Mouse (Mus musculus): ENCODE results near the gene Mepce. TPM values are rescaled to one million over a fixed set of nuclear protein-coding genes. Genes with fewer than 3 reads are reported as not detected.

The Mepce gene
- total and polyA plus RNA-seq, 3 experiments: 58.7 to 74.2 TPM; not detected in 1

GRCm38 (mm10) chr5:137764609-137765340 is 22.7 kb downstream of the Mepce start:
- H3K36me3 ChIP-seq (ENCODE audit: control insufficient read depth in 1 of 2, insufficient read depth in 2 of 2, low read length in 2 of 2): no peaks in the 10 kb centered on the region; a peak in 1 of 4 replicates
- DNase-seq (ENCODE audit: low read depth, low spot score): no peak

GRCm38 (mm10) chr5:137759971-137760412 is 27.5 kb downstream of the Mepce start:
- peak; percentile 92 for DNase-seq (ENCODE audit: low read depth, low spot score)
- Histone ChIP-seq H3K4me3 (ENCODE audit: control insufficient read depth in 1 of 2, insufficient read depth in 1 of 2, low read depth in 2 of 2, low read length in 2 of 2) (no peak overlapping the region), H3K4me1 (ENCODE audit: control insufficient read depth in 1 of 2, insufficient read depth in 2 of 2, low read length in 2 of 2) (no peaks in the 10 kb centered on the region), H3K36me3 (ENCODE audit: control insufficient read depth in 1 of 2, insufficient read depth in 2 of 2, low read length in 2 of 2) (no peaks in the 10 kb centered on the region; a peak in 2 of 4 replicates), H3K27ac (ENCODE audit: control insufficient read depth, low read depth, low read length) (no peak overlapping the region), H3K9ac (ENCODE audit: control insufficient read depth, low read depth, low read length, poor library complexity, severe bottlenecking) (no peak overlapping the region), H3K27me3 (ENCODE audit: control insufficient read depth in 1 of 2, insufficient read depth in 2 of 2, low read length in 2 of 2) (no peaks in the 10 kb centered on the region), H3K79me2 (ENCODE audit: control insufficient read depth, insufficient read depth, low read length, poor library complexity) (no peaks in the 10 kb centered on the region), H3K9me3 (replicated peaks; ENCODE audit: insufficient read depth, low read length) (no peaks in the 10 kb centered on the region)
- TF ChIP-seq ELF1 (IDR thresholded peaks at IDR 0.05; ENCODE audit: low read depth, low read length) (no peak), POLR2A (IDR thresholded peaks at IDR 0.05; ENCODE audit: control insufficient read depth in 1 of 2, insufficient read depth in 1 of 2, low read depth in 1 of 2, low read length in 2 of 2, poor library complexity in 1 of 2) (peak in 1 of 2 experiments; percentile 25; a peak in 1 of 4 replicates), MYC (IDR thresholded peaks at IDR 0.05; ENCODE audit: low read depth, low read length) (0 out of 2 replicates have a peak, but pooled peaks have one; percentile 35), SMC3 (IDR thresholded peaks at IDR 0.05; ENCODE audit: low read depth, low read length) (peak; percentile 92), ZC3H11A (IDR thresholded peaks at IDR 0.05; ENCODE audit: low read depth, low read length) (peak; percentile 58), RAD21 (IDR thresholded peaks at IDR 0.05; ENCODE audit: low read depth, low read length) (peak; percentile 64), ZMIZ1 (IDR thresholded peaks at IDR 0.05; ENCODE audit: low read depth, low read length) (0 out of 2 replicates have a peak, but pooled peaks have one; percentile 10), SIN3A (IDR thresholded peaks at IDR 0.05; ENCODE audit: low read length) (peak; percentile 62), USF1 (IDR thresholded peaks at IDR 0.05; ENCODE audit: low read depth, low read length) (peak; percentile 44; the same call in 1 of the 2 replicates), POLR2AphosphoS5 (IDR thresholded peaks at IDR 0.05; ENCODE audit: borderline replicate concordance, low read depth, low read length) (no peak), BHLHE40 (IDR thresholded peaks at IDR 0.05; ENCODE audit: borderline replicate concordance, low read depth, low read length) (0 out of 2 replicates have a peak, but pooled peaks have one; percentile 28), TCF12 (IDR thresholded peaks at IDR 0.05; ENCODE audit: low read depth, low read length) (peak; percentile 32; the same call in 1 of the 2 replicates), POLR2AphosphoS2 (IDR thresholded peaks at IDR 0.05; ENCODE audit: low read length) (peak; percentile 67; the same call in 1 of the 2 replicates), MAFK (IDR thresholded peaks at IDR 0.05; ENCODE audit: borderline replicate concordance, low read depth, low read length) (no peak), MAX (IDR thresholded peaks at IDR 0.05; ENCODE audit: low read length) (peak; percentile 69; the same call in 1 of the 2 replicates), RCOR1 (IDR thresholded peaks at IDR 0.05; ENCODE audit: low read depth, low read length) (0 out of 2 replicates have a peak, but pooled peaks have one; percentile 18), USF2 (IDR thresholded peaks at IDR 0.05; ENCODE audit: borderline replicate concordance in 1 of 2, insufficient read depth in 1 of 2, low read depth in 1 of 2, low read length in 2 of 2) (no peak), HCFC1 (IDR thresholded peaks at IDR 0.05; ENCODE audit: low read depth, low read length) (peak; percentile 53; the same call in 1 of the 2 replicates), MAZ (IDR thresholded peaks at IDR 0.05; ENCODE audit: low read depth, low read length) (peak; percentile 63; the same call in 1 of the 2 replicates), CTCF (IDR thresholded peaks at IDR 0.05 in 2 of 3, conservative IDR thresholded peaks at IDR 0.05 in 1 of 3; ENCODE audit: control insufficient read depth in 1 of 3, insufficient read depth in 1 of 3, low read depth in 2 of 3, low read length in 3 of 3, poor library complexity in 1 of 3, severe bottlenecking in 1 of 3) (peak; percentile 91 to 96 (median 94))

More at GRCm38 (mm10) chr5:137764609-137765340, 22.7 kb downstream of the Mepce start:
- no peaks in the 10 kb centered on the region for H3K4me1 ChIP-seq (ENCODE audit: control insufficient read depth in 1 of 2, insufficient read depth in 2 of 2, low read length in 2 of 2)
- no peak overlapping the region for H3K4me3 ChIP-seq (ENCODE audit: control insufficient read depth in 1 of 2, insufficient read depth in 1 of 2, low read depth in 2 of 2, low read length in 2 of 2)
- no peak overlapping the region for H3K9ac ChIP-seq (ENCODE audit: control insufficient read depth, low read depth, low read length, poor library complexity, severe bottlenecking)
- H3K79me2 ChIP-seq (ENCODE audit: control insufficient read depth, insufficient read depth, low read length, poor library complexity): no peaks in the 10 kb centered on the region
- no peaks in the 10 kb centered on the region for H3K9me3 ChIP-seq (replicated peaks; ENCODE audit: insufficient read depth, low read length)
- TF ChIP-seq GABPA (IDR thresholded peaks at IDR 0.05; ENCODE audit: low read depth, low read length): no peak
- no peak for TF ChIP-seq TAL1 (IDR thresholded peaks at IDR 0.05; ENCODE audit: low read length)
- no peak for TF ChIP-seq MAX (IDR thresholded peaks at IDR 0.05; ENCODE audit: low read length)
- TF ChIP-seq KAT2A (conservative IDR thresholded peaks at IDR 0.05; ENCODE audit: low read depth, low read length): no peak
- no peak for TF ChIP-seq SMC3 (IDR thresholded peaks at IDR 0.05; ENCODE audit: low read depth, low read length)
- TF ChIP-seq ELF1 (IDR thresholded peaks at IDR 0.05; ENCODE audit: low read depth, low read length): no peak
- no peak for TF ChIP-seq BHLHE40 (IDR thresholded peaks at IDR 0.05; ENCODE audit: borderline replicate concordance, low read depth, low read length)
- TF ChIP-seq HCFC1 (IDR thresholded peaks at IDR 0.05; ENCODE audit: low read depth, low read length): no peak
- no peak for TF ChIP-seq TCF12 (IDR thresholded peaks at IDR 0.05; ENCODE audit: low read depth, low read length)
- TF ChIP-seq EP300 (IDR thresholded peaks at IDR 0.05; ENCODE audit: low read depth in 1 of 2, low read length in 2 of 2): no peak
- TF ChIP-seq ZMIZ1 (IDR thresholded peaks at IDR 0.05; ENCODE audit: low read depth, low read length): no peak
- no peak for TF ChIP-seq JUND (IDR thresholded peaks at IDR 0.05; ENCODE audit: low read depth, low read length)
- H3K27ac ChIP-seq (ENCODE audit: control insufficient read depth, low read depth, low read length): no peak overlapping the region
- no peaks in the 10 kb centered on the region for H3K27me3 ChIP-seq (ENCODE audit: control insufficient read depth in 1 of 2, insufficient read depth in 2 of 2, low read length in 2 of 2)

All from MEL (cell line).